Mouse (Mus musculus) C2C12 (cell line): Measurements from ENCODE around the gene Abhd13. TPM values are rescaled to one million over a fixed set of nuclear protein-coding genes. Genes with fewer than 3 reads are reported as not detected.

Experiments used
- H3K27me3 ChIP-seq: one replicate; pipeline ENCODE4 v1.6.1; 2011; ENCODE audit not compliant: control insufficient read depth, insufficient read depth, insufficient read length
- H3K36me3 ChIP-seq: one replicate; pipeline ENCODE4 v1.6.1; 2011; ENCODE audit not compliant: control insufficient read depth, insufficient read depth
- H3K4me3 ChIP-seq: one replicate; pipeline ENCODE4 v1.5.1; 2011; ENCODE audit warnings: mild to moderate bottlenecking, control low read depth; ENCODE audit not compliant: poor library complexity, insufficient read depth, severe bottlenecking
- H3K79me2 ChIP-seq: one replicate; pipeline ENCODE4 v1.6.1; 2011; ENCODE audit not compliant: control insufficient read depth, insufficient read depth
- H3K79me3 ChIP-seq: one replicate; pipeline ENCODE4 v1.6.1; 2011; ENCODE audit warnings: low read depth, control low read depth
- H3ac ChIP-seq: one replicate; pipeline ENCODE3; 2011; ENCODE audit warnings: low read depth; ENCODE audit not compliant: control insufficient read depth, insufficient read length
- CEBPB ChIP-seq: IDR thresholded peaks from one replicate; pipeline ENCODE4 v1.6.1; 2011; ENCODE audit warnings: low read depth, mild to moderate bottlenecking, control low read depth, moderate library complexity
- CTCF ChIP-seq: IDR thresholded peaks from one replicate; pipeline ENCODE4 v1.5.1; 2011; ENCODE audit not compliant: control insufficient read depth, insufficient read depth, insufficient read length
- FOSL1 ChIP-seq: IDR thresholded peaks from one replicate; pipeline ENCODE4 v1.8.0; 2011; ENCODE audit warnings: mild to moderate bottlenecking, low read length; ENCODE audit not compliant: poor library complexity, insufficient read depth, severe bottlenecking
- MAX ChIP-seq: IDR thresholded peaks from one replicate; pipeline ENCODE4 v1.6.1; 2011; ENCODE audit warnings: mild to moderate bottlenecking, control low read depth
- MYOD1 ChIP-seq: IDR thresholded peaks from one replicate; pipeline ENCODE4 v1.6.1; 2011; ENCODE audit warnings: low read depth; ENCODE audit not compliant: control insufficient read depth, insufficient read length
- MYOG ChIP-seq: IDR thresholded peaks from one replicate; pipeline ENCODE4 v1.6.1; 2011; ENCODE audit not compliant: control insufficient read depth, insufficient read length; ENCODE audit errors: extremely low read depth
- USF1 ChIP-seq: IDR thresholded peaks from one replicate; pipeline ENCODE4 v1.6.1; 2011; ENCODE audit warnings: low read depth, mild to moderate bottlenecking, control low read depth, moderate library complexity
- polyA plus RNA-seq: library from polyadenylated mRNA; unstranded; fragments of >200 nt; fragmentation: generic; extraction: Trizol; gene quantifications from one replicate; pipeline ENCODE4 v1.2.1, GENCODE M21; 2012; ENCODE audit warnings: missing spikeins

Gene Abhd13
- polyA plus RNA-seq, 1 experiment: 6.4 TPM

DNA sequence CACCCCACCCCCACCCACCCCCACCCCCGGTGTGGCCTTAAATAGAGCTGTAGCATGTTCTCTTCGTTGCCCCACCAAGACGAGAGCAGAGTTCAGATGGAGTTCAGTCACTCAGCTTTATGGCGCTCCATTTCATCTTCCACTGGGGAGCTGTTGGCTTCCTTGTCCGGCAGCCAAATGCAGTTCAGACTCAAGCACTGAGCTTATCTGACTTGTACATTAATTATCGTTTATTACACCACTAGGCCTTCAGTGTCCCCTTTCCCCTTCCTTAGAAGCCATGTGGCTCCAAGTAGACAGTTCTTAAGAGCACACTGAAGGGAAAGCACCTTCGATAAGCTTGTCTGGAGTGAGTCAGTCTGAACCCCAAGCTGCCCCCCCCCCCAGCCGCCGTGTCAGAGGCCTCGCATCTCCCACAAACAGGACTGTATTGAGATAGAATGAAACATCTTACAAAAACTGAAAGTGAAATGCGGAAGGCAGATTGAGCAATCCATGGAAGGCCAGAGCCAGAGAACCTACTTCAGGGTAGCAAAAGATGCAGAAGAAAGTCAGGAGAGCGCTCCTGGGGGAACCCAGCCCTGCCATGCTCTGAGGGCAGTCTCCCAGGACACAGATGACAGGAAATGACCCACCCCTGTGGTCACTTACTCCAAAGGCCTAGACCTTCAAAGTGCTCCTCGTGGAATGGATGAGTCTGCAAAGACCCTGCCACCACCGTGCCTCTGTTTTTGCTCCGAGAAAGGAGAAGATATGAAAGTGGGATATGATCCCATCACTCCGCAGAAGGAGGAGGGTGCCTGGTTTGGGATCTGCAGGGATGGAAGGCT is 28.9 kb downstream of the Abhd13 start, which contains the start of gene Tnfsf13b:
Gene Tnfsf13b (plus strand): TSS at position 312 of the 830 bp plus-strand sequence.
- H3K4me3 ChIP-seq: no peak within 1 kb of the TSS
- H3K79me3 ChIP-seq: no peaks in the 10 kb centered on the region
- H3K27me3 ChIP-seq: no peaks in the 10 kb centered on the region
- no peaks in the 10 kb centered on the region for H3K79me2 ChIP-seq
- H3K36me3 ChIP-seq: no peaks in the 10 kb centered on the region
- no peak within 1 kb of the TSS for H3ac ChIP-seq
- TF ChIP-seq FOSL1: no peak

DNA sequence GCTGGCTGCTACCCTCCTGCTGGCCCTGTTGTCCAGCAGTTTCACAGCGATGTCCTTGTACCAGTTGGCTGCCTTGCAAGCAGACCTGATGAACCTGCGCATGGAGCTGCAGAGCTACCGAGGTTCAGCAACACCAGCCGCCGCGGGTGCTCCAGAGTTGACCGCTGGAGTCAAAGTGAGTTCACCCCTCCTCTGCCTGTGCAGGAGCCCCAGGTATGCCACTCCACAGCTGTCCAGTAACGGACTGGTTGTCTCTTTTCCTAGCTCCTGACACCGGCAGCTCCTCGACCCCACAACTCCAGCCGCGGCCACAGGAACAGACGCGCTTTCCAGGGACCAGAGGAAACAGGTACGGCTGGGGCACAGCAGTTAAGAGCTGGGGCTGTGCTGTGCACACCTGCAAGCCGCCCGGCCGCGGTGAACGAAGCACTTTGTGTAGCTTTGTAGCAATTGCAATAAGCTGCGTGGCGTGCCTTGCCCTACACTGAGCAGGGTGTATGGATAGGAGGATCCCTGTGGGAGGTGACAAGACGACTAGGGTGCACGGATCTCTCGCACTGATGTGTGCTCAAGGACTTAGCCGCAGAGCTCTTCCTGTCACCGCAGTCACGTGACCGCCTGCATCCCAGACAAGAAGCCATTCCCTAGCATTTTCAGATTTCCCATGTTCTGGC is 29.6 kb downstream of the Abhd13 start:
- H3ac ChIP-seq: no peak overlapping the region
- no peak for TF ChIP-seq MYOG
- TF ChIP-seq CTCF: no peak
- TF ChIP-seq USF1: peak; percentile 48
- TF ChIP-seq FOSL1: no peak
- H3K4me3 ChIP-seq: no peak overlapping the region
- H3K27me3 ChIP-seq: no peaks in the 10 kb centered on the region
- H3K79me2 ChIP-seq: no peaks in the 10 kb centered on the region
- H3K79me3 ChIP-seq: no peaks in the 10 kb centered on the region
- no peaks in the 10 kb centered on the region for H3K36me3 ChIP-seq

DNA sequence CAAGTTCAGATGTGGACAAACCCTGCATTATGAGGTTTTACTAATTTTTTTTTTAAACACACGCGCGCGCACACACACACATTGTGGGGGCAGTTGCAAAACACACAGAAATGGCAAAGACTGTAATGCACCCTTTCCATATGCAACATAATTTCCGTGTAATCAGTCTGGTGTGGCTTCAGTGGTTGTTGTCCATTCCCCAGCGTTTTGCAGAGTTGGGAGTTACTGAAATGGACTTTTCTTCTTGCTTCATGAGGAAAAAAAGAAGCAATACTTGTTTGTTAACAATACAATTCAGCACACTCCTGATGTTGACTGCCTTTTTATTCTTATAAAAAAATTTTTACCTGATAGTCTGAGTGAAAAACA is 30.1 kb downstream of the Abhd13 start:
- Histone ChIP-seq H3K27me3 (no peaks in the 10 kb centered on the region), H3K79me2 (no peaks in the 10 kb centered on the region), H3K36me3 (no peaks in the 10 kb centered on the region), H3ac (no peak overlapping the region), H3K79me3 (no peaks in the 10 kb centered on the region), H3K4me3 (no peak overlapping the region)
- no peak for TF ChIP-seq MYOD1
- TF ChIP-seq CTCF: no peak
- TF ChIP-seq MYOG: no peak
- no peak for TF ChIP-seq MAX
- TF ChIP-seq CEBPB: no peak
- TF ChIP-seq USF1: no peak
- TF ChIP-seq FOSL1: no peak

- Histone ChIP-seq H3ac (no peak overlapping the region), H3K79me3 (no peaks in the 10 kb centered on the region), H3K79me2 (no peaks in the 10 kb centered on the region), H3K36me3 (no peaks in the 10 kb centered on the region), H3K27me3 (no peaks in the 10 kb centered on the region), H3K4me3 (no peak overlapping the region)
- TF ChIP-seq USF1 (no peak), MYOD1 (peak; percentile 83), MAX (no peak), CTCF (no peak), MYOG (no peak)
These were observed 38.7 kb downstream of the Abhd13 start for GRCm38 (mm10) chr8:10016252-10016651.

- TF ChIP-seq MYOD1: no peak
- no peak for TF ChIP-seq MYOG
- TF ChIP-seq USF1: no peak
These were observed 39.7 kb downstream of the Abhd13 start for GRCm38 (mm10) chr8:10017231-10017630.

GRCm38 (mm10) chr8:10030320-10031060 is 53.0 kb downstream of the Abhd13 start:
- TF ChIP-seq FOSL1 (no peak), MAX (no peak), CEBPB (no peak), CTCF (no peak), USF1 (no peak), MYOD1 (no peak), MYOG (no peak)
- Histone ChIP-seq H3K4me3 (no peak overlapping the region), H3ac (no peak overlapping the region), H3K79me2 (no peaks in the 10 kb centered on the region), H3K36me3 (no peaks in the 10 kb centered on the region), H3K79me3 (no peaks in the 10 kb centered on the region), H3K27me3 (peaks cover 13% of the 10 kb centered on the region)

More at GRCm38 (mm10) chr8:10017231-10017630, 39.7 kb downstream of the Abhd13 start:
- no peak overlapping the region for H3K4me3 ChIP-seq
- H3ac ChIP-seq: no peak overlapping the region
- H3K79me2 ChIP-seq: no peaks in the 10 kb centered on the region
- no peaks in the 10 kb centered on the region for H3K79me3 ChIP-seq
- H3K27me3 ChIP-seq: no peaks in the 10 kb centered on the region
- no peaks in the 10 kb centered on the region for H3K36me3 ChIP-seq
